9 mouse cellular contexts compared by ENCODE assay signal in the genomic region with DNA sequence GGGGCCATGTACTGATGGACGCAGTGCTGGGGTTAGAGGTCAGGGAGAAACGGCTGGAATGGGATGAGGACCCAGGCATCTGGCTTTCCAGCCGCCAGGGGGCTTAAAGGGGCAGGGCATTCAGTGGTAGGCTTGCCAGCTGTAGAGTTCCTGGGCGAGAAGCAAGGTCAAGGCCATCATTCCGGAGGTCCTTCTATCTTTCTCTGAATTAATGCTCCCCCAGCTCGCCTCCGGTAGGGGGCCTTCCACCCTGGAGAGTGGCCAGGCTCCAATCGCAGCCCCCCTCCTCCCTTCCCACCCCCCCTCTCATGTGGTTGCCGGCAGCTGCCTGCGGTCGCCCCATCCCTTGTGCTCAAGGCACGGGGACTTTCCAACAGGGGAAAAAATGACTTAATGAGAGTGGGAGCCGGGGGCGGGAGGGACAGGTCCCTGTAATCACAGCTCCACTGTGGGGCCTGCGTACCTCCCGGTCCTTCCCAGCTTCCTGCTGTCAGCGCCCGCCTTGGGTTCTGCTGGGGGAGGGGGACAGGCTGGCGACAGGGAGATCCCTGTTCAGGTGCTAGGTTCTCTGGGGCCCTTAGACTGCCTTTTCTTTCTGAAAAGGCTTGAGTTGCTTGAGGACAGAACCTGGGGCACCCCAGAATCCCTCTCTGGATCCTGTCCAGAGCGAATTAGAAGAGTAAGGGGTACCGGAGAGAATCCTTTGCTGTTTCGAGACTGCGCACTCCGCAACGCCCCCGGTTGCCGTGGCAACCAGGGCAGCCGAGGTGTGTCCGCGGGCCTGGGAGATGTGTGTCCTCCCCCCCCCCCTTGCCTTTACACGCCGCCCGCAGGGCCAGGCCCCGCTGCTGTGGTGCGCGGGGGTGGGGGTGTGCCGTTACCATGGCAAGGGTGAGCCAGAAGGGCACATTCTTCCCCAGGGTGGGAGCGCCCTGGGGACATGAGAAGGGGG. TPM values are rescaled to one million over a fixed set of nuclear protein-coding genes. Genes with fewer than 3 reads are reported as not detected.
DNase-seq lines count a peak whose midpoint lies in the region; ATAC-seq lines count a peak whose summit lies in the region.
"Had no signal": no experiment of that assay in that cellular context is flagged by ENCODE, and none has a peak within 500 bp of the region (broad histone marks: within the 10 kb centered on the region; RNA-seq: fewer than 3 reads in every experiment).

No protein-coding gene starts in this region.

- WGBS in kidney, embryonic 15.5 days, result under 1% methylated on average over 38 of the region's 38 CpGs
- WGBS in hindbrain, embryonic 16.5 days, result 1% methylated on average over 35 of the region's 38 CpGs

- H3K27me3 ChIP-seq in kidney, embryonic 15.5 days, result peaks cover 98% of the 10 kb centered on the region
- peaks cover 28% of the 10 kb centered on the region for H3K27me3 ChIP-seq in hindbrain, embryonic 16.5 days (replicated peaks; ENCODE audit: control insufficient read depth, insufficient read depth, low read length)

- no peaks in the 10 kb centered on the region for H3K36me3 ChIP-seq in kidney, embryonic 15.5 days
- H3K36me3 ChIP-seq in hindbrain, embryonic 16.5 days (ENCODE audit: control insufficient read depth, insufficient read depth, low read length), result no peaks in the 10 kb centered on the region

- H3K27ac ChIP-seq in kidney, embryonic 15.5 days, result no peak overlapping the region
- peak overlapping the region; percentile 19; the same call in 1 of the 2 replicates for H3K27ac ChIP-seq in hindbrain, embryonic 16.5 days (ENCODE audit: low read depth, low read length)

- 0 out of 2 replicates have a peak overlapping the region, but pooled peaks have one; percentile 12 for H3K9ac ChIP-seq in kidney, embryonic 15.5 days
- peak overlapping the region; percentile 55 for H3K9ac ChIP-seq in hindbrain, embryonic 16.5 days (ENCODE audit: low read depth, low read length)

- no peaks in the 10 kb centered on the region for H3K9me3 ChIP-seq in kidney, embryonic 15.5 days (replicated peaks)
- no peaks in the 10 kb centered on the region for H3K9me3 ChIP-seq in hindbrain, embryonic 16.5 days (ENCODE audit: control insufficient read depth, low read length)

- no peak for DNase-seq in kidney, adult 18-20 months
- peak; percentile 81 for DNase-seq in ES-CJ7 (ENCODE audit: low read depth, low spot score)
- DNase-seq in embryo, embryonic 9.5 days (ENCODE audit: extremely low spot score), result peak; percentile 61
- DNase-seq in mesoderm, embryonic 11.5 days (ENCODE audit: low read depth, low spot score), result peak; percentile 56
- DNase-seq in right cerebral cortex, postnatal 25 days, result peak; percentile 72
- no peak for DNase-seq in gastrocnemius, postnatal 4 days (ENCODE audit: low spot score in 2 of 2)

- H3K4me1 ChIP-seq in kidney, embryonic 15.5 days, result peaks cover 44% of the 10 kb centered on the region
- H3K4me1 ChIP-seq in hindbrain, embryonic 16.5 days (ENCODE audit: control insufficient read depth, insufficient read depth, low read depth, low read length), result peaks cover 36% of the 10 kb centered on the region

- H3K4me3 ChIP-seq in kidney, embryonic 15.5 days (replicated peaks), result peak overlapping the region; percentile 28
- H3K4me3 ChIP-seq in hindbrain, embryonic 16.5 days (ENCODE audit: low read length), result peak overlapping the region; percentile 38

- H3K4me2 ChIP-seq in kidney, embryonic 15.5 days, result peak overlapping the region; percentile 57
- H3K4me2 ChIP-seq in hindbrain, embryonic 16.5 days (ENCODE audit: low read length), result peak overlapping the region; percentile 65

- no peak for ATAC-seq in kidney, embryonic 15.5 days (replicated peaks; ENCODE audit: low FRiP score)
- peak; percentile 49 for ATAC-seq in hindbrain, embryonic 16.5 days

RNA-seq across cellular contexts. Expression of gene Wnt10a, which starts 15.3 kb away (rescaled TPM):
- 0.43 and 0.89 TPM in 2 replicates for polyA plus RNA-seq in kidney, embryonic 15.5 days (2015; fragmentation: Nextera tagmentation; extraction: Ambion mirVana)
- polyA plus RNA-seq in hindbrain, embryonic 16.5 days (2015; fragmentation: Nextera tagmentation; extraction: Ambion mirVana), result 0.40 TPM in 2 replicates
- under 1 TPM; 0.13 to 0.27 TPM for total RNA-seq in gastrocnemius, postnatal 4 days (2021)

RNA-seq across cellular contexts. Expression of gene Wnt6, which starts 34.9 kb away (rescaled TPM):
- 2.0 and 2.3 TPM in 2 replicates for polyA plus RNA-seq in kidney, embryonic 15.5 days (2015; fragmentation: Nextera tagmentation; extraction: Ambion mirVana)
- polyA plus RNA-seq in hindbrain, embryonic 16.5 days (2015; fragmentation: Nextera tagmentation; extraction: Ambion mirVana), result 4.9 and 6.1 TPM in 2 replicates
- 1 to 10 TPM; 1.1 to 1.8 TPM for total RNA-seq in gastrocnemius, postnatal 4 days (2021)

RNA-seq across cellular contexts. Expression of gene Cdk5r2, which starts 48.1 kb away (rescaled TPM):
- polyA plus RNA-seq in kidney, embryonic 15.5 days (2015; fragmentation: Nextera tagmentation; extraction: Ambion mirVana), result 0.05 TPM in 1 of 2 replicates, not detected in the other
- 8.4 and 9.4 TPM in 2 replicates for polyA plus RNA-seq in hindbrain, embryonic 16.5 days (2015; fragmentation: Nextera tagmentation; extraction: Ambion mirVana)
- total RNA-seq in gastrocnemius, postnatal 4 days (2021), result under 1 TPM; 0.12 to 0.18 TPM

RNA-seq across cellular contexts. Expression of gene Prkag3, which starts 57.6 kb away (rescaled TPM):
- 0.44 and 0.73 TPM in 2 replicates for polyA plus RNA-seq in kidney, embryonic 15.5 days (2015; fragmentation: Nextera tagmentation; extraction: Ambion mirVana)
- 0.13 and 0.36 TPM in 2 replicates for polyA plus RNA-seq in hindbrain, embryonic 16.5 days (2015; fragmentation: Nextera tagmentation; extraction: Ambion mirVana)
- total RNA-seq in gastrocnemius, postnatal 4 days (2021), result 10 to 100 TPM; 26.1 to 29.4 TPM
- total RNA-seq: left cerebral cortex, postnatal 10 days had no signal

Comparison
In these comparisons a context has a peak if more than half of its experiments do, and no peak if none do; other contexts are left out.
1. DNase-seq: peak in ES-CJ7 (single experiment), embryo, embryonic 9.5 days (single experiment), mesoderm, embryonic 11.5 days (single experiment) and right cerebral cortex, postnatal 25 days (single experiment); none in kidney, adult 18-20 months (single experiment) and gastrocnemius, postnatal 4 days (0 of 2).